Mouse (Mus musculus): Measurements from ENCODE around the gene Tmem221.
"Not testable (repeated sequence)": the region's sequence is repeated elsewhere in the genome, so short reads cannot be mapped to it uniquely, and the experiment has no call there.

Gene Tmem221

GRCm38 (mm10) chr8:71550754-71551153 lies 7.9 kb downstream of the Tmem221 start:
- DNase-seq (ENCODE audit: extremely low spot score, low spot score), result no peak

DNA sequence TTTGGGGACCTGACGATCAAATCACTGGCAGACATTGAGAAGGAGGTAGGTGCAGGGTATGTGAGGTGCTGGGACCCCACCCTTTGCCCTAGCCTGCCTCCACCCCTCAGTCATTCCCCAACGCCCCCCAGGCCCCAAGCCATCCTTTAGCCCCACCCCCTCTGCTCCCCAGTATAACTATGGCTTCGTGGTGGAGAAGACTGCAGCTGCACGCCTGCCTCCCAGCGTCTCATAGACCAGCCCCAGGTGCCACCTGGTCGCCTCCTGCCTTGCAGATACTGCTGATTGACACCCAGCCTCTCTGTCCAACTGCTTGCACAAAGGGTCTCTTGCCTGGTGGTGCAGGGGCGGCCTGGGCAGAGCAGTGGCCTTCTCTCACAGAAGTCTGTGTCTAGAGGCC lies 11.1 kb downstream of the Tmem221 start:
- no peak for DNase-seq (ENCODE audit: extremely low spot score, low spot score)

DNA sequence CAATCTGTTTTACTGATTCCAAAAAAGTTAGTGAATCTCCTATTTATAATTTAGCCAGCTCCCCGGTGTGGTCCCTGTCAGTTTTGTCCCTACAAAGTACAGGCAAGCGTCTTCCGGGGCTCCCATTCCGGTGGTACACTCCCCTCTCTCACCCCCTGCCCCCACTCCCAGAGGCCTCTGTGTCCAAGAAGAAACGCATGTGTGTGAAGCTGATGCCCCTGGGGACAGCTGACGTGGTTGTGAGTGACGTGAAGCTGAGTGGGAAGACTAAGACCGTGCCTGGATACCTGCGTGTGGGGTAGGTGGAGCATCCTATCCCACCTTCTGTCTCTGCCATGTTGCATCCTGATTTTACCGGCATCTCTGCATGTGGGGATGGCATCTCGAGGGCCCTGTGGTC lies 13.6 kb downstream of the Tmem221 start:
- no peak for DNase-seq (ENCODE audit: extremely low spot score, low spot score)

- no peak for DNase-seq (ENCODE audit: extremely low spot score, low spot score)
These were observed 14.9 kb downstream of the Tmem221 start for GRCm38 (mm10) chr8:71543755-71544154.

GRCm38 (mm10) chr8:71542632-71543343 lies 15.9 kb downstream of the Tmem221 start, which contains the start of gene Mvb12a:
Gene Mvb12a (plus strand): TSS chr8:71542922.
- peak; percentile 92 for DNase-seq (ENCODE audit: extremely low spot score, low spot score)

DNA sequence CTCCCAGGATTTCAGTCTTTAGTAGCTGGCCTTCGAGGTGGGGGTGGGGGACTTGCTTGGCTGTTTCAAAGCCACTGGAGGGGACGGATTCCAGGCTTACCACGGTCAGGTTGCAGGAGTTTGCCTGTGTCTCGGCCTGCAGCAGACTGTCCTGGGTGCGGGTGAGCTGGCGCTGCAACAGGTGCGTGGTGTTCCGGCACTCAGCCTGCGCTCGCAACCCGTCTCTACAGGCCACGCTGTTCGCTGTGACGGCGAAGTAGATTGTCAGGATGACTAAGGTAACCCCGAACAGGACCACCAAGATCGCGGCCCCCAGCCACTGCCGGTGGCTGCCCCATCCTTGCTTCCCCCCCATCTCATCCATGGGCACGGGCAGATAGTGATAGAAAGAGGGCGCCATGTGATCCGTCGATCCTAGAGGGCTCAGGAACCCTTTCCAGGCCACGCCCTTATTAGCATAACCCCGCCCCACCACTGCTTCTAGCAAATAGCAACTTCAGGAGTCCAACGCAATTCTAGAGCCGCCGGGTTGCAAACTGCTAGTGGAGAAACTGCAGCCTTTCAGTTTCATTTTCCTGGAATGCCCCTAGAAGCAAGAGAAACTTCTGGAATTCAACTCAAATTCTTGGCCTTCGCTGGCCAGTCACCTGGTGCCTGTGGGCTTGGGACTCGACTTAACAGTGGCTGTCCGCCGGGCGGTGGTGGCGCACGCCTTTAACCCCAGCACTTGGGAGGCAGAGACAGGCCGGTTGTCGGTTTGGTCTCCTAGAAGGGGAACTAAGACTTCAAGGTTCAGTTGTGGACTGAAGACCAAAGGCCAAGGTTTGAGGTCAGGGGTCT lies 21.4 kb downstream of the Tmem221 start, which contains the start of gene Bst2:
Bst2 (minus strand) TSS at position 429 of the 840 bp plus-strand sequence.
- peak; percentile 72 for DNase-seq (ENCODE audit: extremely low spot score, low spot score)

DNA sequence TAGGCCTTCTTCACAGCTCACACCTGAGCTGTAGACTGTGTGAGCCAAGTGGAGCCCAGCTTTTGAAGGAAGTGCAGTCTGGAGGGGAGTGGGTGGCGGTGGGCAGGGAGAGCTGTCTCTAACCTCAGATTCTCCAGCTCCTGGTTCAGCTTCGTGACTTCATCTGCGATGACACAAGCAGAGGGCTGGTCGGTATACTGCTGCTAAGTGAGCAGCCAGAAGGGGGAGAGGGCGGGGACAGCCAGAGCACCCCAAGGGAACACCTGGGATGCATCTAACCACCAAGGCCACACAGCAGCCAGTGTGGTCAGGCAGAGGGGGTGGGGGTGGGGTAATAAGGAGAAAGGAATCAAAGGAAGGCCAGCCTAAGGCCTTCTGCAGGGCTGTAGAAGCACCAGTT lies 23.0 kb downstream of the Tmem221 start:
- DNase-seq (ENCODE audit: extremely low spot score, low spot score), result no peak

DNA sequence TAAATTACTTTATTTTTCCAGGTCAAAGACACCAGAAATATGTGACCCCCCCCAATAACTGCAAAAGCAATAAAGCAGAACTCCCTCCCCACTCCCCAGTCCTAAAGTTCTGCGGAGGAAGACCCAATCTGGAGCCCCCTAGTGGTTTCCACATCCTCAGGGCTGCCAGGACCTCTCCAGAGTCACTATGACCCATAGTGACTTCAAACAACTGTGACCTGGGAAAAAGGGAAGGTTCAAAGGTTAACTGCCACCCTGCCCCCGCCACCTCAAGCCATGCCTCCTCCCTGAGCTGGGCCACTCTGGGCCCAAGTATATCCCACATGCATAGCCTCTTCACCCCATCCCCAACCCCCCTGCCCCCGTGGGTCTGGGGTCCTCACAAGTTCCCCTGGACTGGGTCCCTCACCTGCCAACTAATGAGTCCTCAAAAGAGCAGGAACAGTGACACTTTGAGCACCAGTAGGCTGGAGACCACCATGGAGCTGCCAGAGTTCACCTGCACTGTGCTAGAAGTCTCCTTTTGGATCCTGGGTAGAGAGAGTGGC lies 24.3 kb downstream of the Tmem221 start:
- DNase-seq (ENCODE audit: extremely low spot score, low spot score), result no peak

DNA sequence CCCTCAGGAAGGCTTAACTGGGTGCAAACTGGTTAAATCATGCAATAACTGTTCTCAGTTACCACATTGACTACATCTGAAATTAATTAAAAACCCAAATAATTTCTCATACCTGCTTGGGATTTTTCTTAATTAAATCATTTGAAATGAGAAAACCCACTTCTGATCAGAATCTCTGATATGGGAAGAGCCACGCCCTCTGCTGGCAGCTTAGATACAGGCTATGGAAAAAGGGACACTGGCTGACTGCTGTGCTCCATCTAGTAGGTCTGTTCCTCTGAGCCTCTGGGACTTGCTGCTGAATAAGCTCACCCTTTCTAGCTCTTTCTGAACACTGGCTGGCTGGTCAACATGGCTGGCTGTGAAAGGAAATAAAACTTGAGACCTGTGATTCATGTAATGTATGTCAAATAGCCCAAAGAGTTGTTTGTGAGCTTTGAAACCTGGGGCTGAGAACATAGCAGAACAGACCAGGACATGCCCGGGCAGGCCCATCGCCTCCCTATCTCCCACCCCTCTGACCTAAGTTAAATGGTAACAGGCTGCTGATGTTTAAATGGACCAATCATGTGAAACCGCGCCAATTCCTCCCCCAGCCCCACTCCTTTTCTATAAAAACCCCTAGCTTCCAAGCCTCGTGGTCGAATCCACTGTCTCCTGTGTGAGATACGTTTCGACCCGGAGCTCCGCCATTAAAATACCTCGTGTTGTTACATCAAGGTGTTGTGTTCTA lies 27.8 kb downstream of the Tmem221 start:
- not testable (repeated sequence) for DNase-seq (ENCODE audit: extremely low spot score, low spot score)

- DNase-seq (ENCODE audit: extremely low spot score, low spot score), result no peak
These were observed 30.2 kb downstream of the Tmem221 start for GRCm38 (mm10) chr8:71528362-71529073.

DNA sequence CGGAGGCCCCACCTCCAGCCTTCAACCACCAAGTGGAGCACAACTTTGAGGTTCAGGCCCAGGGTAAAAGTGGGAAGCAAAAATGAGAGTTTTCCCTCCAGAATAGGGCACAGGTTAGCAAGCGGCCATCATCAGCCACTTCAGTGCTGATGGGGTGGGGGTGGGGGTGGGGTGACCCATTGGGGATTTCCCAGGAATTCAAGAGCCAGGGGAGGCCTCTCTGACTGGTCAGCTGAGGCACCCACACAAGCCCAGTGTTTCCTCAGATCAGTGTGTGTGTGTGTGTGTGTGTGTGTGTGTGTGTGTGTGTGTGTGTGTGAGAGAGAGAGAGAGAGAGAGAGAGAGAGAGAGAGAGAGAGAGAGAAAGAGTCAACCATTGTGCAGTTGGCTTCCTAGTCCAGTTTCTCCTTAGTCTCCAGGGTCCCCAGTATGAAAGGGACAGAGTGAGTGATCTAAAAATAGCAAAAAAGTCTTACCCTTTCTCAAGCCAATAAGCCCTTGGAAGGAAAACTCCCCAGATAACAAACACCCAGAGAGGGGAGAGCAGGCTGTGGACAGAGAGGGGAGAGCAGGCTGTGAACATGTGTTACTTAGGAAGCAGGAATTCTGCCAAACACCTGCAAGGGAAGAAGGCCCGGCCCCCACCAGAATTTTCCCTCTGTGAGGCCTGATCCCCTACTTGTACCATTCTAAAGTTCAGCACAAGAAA lies 31.4 kb downstream of the Tmem221 start:
- no peak for DNase-seq (ENCODE audit: extremely low spot score, low spot score)

DNA sequence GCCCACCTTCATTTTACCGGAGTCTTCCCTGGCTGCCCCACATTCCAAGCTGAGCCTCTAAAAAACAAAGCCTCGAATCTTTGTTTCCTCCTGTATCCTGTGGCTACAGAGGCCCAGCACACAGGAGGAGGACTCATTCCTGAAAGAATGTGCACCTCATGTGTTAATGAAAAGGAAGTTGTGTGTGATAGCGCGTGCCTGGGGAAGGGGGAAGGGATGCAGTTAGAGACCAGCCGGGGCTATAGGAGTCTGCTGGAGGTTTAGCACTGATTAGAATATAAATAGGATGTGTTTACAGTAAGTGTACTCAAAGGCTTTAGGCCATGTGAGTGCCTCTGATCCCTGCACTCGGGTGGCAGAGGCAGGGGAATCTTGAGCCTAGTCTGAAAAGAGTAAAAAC lies 32.4 kb downstream of the Tmem221 start:
- DNase-seq (ENCODE audit: extremely low spot score, low spot score), result no peak

- no peak for DNase-seq (ENCODE audit: extremely low spot score, low spot score)
These were observed 33.2 kb downstream of the Tmem221 start, which contains the start of gene Ccdc194 for GRCm38 (mm10) chr8:71525226-71526050. Gene Ccdc194 (minus strand): TSS chr8:71525711.

GRCm38 (mm10) chr8:71521634-71522033 lies 37.0 kb downstream of the Tmem221 start:
- peak; percentile 95 for DNase-seq (ENCODE audit: extremely low spot score, low spot score)

DNA sequence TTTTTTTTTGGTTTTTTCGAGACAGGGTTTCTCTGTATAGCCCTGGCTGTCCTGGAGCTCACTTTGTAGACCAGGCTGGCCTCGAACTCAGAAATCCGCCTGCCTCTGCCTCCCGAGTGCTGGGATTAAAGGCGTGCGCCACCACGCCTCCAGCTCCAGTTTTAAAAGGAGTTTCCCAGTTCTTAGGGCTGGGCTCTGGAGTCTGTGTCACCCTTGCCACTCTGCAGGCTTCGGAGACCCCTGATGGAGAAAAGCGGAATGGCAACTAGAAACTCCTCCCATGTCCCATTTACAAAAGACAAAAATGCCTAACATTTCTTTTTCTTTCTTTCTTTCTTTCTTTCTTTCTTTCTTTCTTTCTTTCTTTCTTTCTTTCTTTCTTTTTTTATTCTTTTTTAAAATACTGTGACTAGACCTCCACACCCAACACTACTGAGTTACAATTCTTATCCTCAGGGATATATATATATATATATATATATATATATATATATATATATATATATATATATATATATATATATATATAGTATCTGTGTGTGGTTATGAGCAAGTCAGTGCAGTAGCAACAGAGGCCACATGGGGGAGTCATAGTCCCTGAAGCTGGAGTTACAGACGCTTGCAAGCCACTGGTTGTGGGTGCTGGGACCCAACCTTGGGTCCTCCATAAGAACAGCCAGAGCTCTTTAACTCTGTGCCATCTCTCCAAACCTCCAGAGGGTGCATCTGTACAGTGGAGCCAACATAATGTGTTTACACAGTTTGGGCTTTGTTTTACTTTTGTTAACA lies 39.4 kb downstream of the Tmem221 start:
- DNase-seq (ENCODE audit: extremely low spot score, low spot score), result peak; percentile 54

DNA sequence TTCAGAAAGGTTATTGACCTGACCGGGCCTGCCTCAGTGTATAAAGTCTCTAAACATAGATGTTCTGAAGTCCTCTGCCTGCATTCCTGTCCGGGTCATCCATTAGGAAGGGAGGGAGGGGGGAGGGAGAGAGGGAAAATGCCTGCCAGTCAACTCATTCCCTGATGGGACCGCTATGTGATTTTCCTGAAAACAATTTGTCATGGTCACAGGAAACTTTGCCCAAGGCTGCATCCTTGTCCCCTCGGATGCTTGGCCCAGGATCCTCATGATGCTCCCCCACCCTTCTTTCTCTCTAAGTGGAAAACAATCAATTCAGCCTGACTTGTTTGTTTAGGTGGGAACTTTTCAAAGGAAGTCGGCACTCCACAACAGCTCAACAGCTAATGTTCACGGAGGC lies 41.9 kb downstream of the Tmem221 start:
- no peak for DNase-seq (ENCODE audit: extremely low spot score, low spot score)

- no peak for DNase-seq (ENCODE audit: extremely low spot score, low spot score)
These were observed 43.6 kb downstream of the Tmem221 start for GRCm38 (mm10) chr8:71515043-71515442.

GRCm38 (mm10) chr8:71513018-71513754 lies 45.5 kb downstream of the Tmem221 start:
- DNase-seq (ENCODE audit: extremely low spot score, low spot score), result no peak
